Mouse (Mus musculus) midbrain, embryonic 10.5 days (tissue): ENCODE data around the gene Dkk1. TPM values are rescaled to one million over a fixed set of nuclear protein-coding genes. Genes with fewer than 3 reads are reported as not detected.
"Not testable (repeated sequence)": the region's sequence is repeated elsewhere in the genome, so short reads cannot be mapped to it uniquely, and the experiment has no call there.

Experiments used
- DNase-seq: peaks from one replicate; pipeline ENCODE4 v3.0.0-alpha.2; 2017; ENCODE audit warnings: low spot score
- H3K27ac ChIP-seq: fragments of 300-500 bp; sonication (generic); replicated peaks from 2 replicates; pipeline ENCODE4 v1.5.1; 2016; ENCODE audit warnings: mild to moderate bottlenecking
- H3K27me3 ChIP-seq: fragments of 300-500 bp; sonication (generic); 2 replicates; pipeline ENCODE4 v1.6.1; 2016; ENCODE audit warnings: low read depth, mild to moderate bottlenecking; ENCODE audit not compliant: poor library complexity, severe bottlenecking
- H3K36me3 ChIP-seq: fragments of 300-500 bp; sonication (generic); 2 replicates; pipeline ENCODE4 v1.6.1; 2016; ENCODE audit warnings: mild to moderate bottlenecking, moderate library complexity
- H3K4me1 ChIP-seq: fragments of 300-500 bp; sonication (generic); 2 replicates; pipeline ENCODE4 v1.6.1; 2016
- H3K4me3 ChIP-seq: fragments of 300-500 bp; sonication (generic); 2 replicates; pipeline ENCODE4 v1.5.1; 2016; ENCODE audit warnings: mild to moderate bottlenecking, moderate library complexity
- H3K9me3 ChIP-seq: fragments of 300-500 bp; sonication (generic); replicated peaks from 2 replicates; pipeline ENCODE4 v1.6.1; 2016; ENCODE audit warnings: mild to moderate bottlenecking
- WGBS: fragments of 180-500 bp; shearing (Covaris S2); methylation state at CpG from one replicate; pipeline ENCODE4 v1.1.7; 2016; 5-methylcytosine and 5-hydroxymethylcytosine counted together
- polyA plus RNA-seq: library from polyadenylated mRNA; unstranded; fragments of >200 nt; fragmentation: Nextera tagmentation; extraction: Ambion mirVana; gene quantifications from 2 replicates; pipeline ENCODE4 v1.2.1, GENCODE M21; 2016

The Dkk1 gene
- polyA plus RNA-seq: 6.2 and 11.1 TPM in 2 replicates

DNA sequence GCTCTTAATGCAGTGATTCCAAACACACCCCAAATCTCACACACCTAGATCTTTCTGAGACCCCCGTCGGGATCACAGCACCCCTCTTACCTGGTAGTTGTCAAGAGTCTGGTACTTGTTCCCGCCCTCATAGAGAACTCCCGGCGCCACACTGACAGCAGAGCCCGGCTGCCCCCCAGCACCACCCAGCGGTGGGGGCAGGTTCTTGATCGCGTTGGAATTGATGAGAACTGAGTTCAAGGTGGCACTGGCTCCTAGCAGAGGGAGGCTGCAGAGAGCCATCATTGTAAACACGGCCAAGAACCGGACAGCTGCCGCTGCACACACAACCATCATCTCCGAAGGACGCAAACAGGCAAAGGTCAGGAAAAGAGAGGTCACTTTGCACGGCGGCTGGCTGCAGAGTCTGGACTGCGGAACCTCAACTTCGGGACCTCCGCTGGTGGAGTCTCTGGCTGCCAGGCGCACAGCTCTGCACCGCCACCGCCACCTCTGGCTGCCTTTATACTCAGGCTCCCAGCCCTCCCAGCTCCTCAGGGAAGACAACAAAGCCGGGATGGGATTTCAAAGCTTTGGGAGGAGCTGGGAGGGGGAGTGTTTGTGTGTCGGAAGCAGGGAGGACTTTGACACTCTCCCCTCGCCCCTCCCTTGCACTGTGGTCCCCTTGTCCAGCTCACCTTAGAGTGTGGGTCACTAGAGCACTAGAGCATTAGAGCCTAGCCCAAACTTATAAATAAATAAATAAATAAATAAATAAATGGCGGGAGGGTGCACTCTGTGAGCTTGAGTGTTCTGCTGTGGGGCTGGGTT is at the start of gene Dkk1:
TSS of gene Dkk1 (minus strand) at position 622 of the 810 bp plus-strand sequence.
- Histone ChIP-seq H3K4me3 (peak within 1 kb of the TSS; percentile 55), H3K9me3 (no peaks in the 10 kb centered on the region), H3K27me3 (peaks cover 88% of the 10 kb centered on the region), H3K27ac (peak within 1 kb of the TSS; percentile 55), H3K36me3 (no peaks in the 10 kb centered on the region), H3K4me1 (peaks cover 40% of the 10 kb centered on the region)
- under 1% methylated on average over 26 of the region's 26 CpGs for WGBS
- peak; percentile 84 for DNase-seq

GRCm38 (mm10) chr19:30586366-30586765 is 36.9 kb upstream of the Dkk1 start:
- 85% methylated on average over 3 of the region's 3 CpGs for WGBS
- no peaks in the 10 kb centered on the region for H3K4me1 ChIP-seq
- no peak overlapping the region for H3K4me3 ChIP-seq
- no peaks in the 10 kb centered on the region for H3K27me3 ChIP-seq
- no peaks in the 10 kb centered on the region for H3K9me3 ChIP-seq
- no peak for DNase-seq
- no peaks in the 10 kb centered on the region for H3K36me3 ChIP-seq
- H3K27ac ChIP-seq: no peak overlapping the region

DNA sequence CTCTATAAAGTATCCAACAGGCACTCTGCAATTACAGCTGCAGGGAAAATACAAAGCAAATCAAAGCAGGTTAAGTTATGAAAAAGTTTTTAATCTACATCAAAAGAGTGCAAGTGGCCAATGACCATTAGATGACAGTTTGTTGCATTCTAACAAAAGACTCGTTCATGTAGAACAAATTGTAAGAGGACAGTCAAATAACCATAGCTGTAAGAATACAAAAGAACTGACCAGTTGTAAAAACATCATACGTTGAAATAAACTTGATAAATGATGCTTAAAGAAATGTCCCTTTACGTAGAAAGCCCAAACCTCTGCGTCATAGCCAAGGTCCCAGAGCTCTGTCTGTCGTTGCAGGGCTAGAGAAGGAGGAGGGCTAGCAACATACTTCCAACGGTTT is 15.1 kb upstream of the Dkk1 start:
- WGBS: 66% methylated on average over 6 of the region's 6 CpGs
- DNase-seq: no peak

GRCm38 (mm10) chr19:30563876-30564275 is 14.4 kb upstream of the Dkk1 start:
- no peaks in the 10 kb centered on the region; the same call in 1 of the 2 replicates for H3K9me3 ChIP-seq
- no peak overlapping the region for H3K4me3 ChIP-seq
- H3K36me3 ChIP-seq: no peaks in the 10 kb centered on the region
- no peaks in the 10 kb centered on the region for H3K27me3 ChIP-seq
- WGBS: 91% methylated on average over 3 of the region's 3 CpGs
- H3K27ac ChIP-seq: no peak overlapping the region
- DNase-seq: no peak
- no peaks in the 10 kb centered on the region for H3K4me1 ChIP-seq

More for the DNA sequence above, 15.1 kb upstream of the Dkk1 start:
- no peak overlapping the region for H3K4me3 ChIP-seq
- H3K27ac ChIP-seq: no peak overlapping the region
- no peaks in the 10 kb centered on the region for H3K36me3 ChIP-seq
- no peaks in the 10 kb centered on the region; the same call in 1 of the 2 replicates for H3K9me3 ChIP-seq
- H3K27me3 ChIP-seq: no peaks in the 10 kb centered on the region
- H3K4me1 ChIP-seq: no peaks in the 10 kb centered on the region

GRCm38 (mm10) chr19:30558024-30558423 is 8.6 kb upstream of the Dkk1 start:
- H3K36me3 ChIP-seq: no peaks in the 10 kb centered on the region
- no peak for DNase-seq

GRCm38 (mm10) chr19:30554467-30554881 is 5.0 kb upstream of the Dkk1 start:
- WGBS: 1% methylated on average over 12 of the region's 12 CpGs
- Histone ChIP-seq H3K4me3 (peak overlapping the region; percentile 43), H3K36me3 (no peaks in the 10 kb centered on the region), H3K27me3 (peaks cover 40% of the 10 kb centered on the region), H3K4me1 (peaks cover 28% of the 10 kb centered on the region), H3K9me3 (no peaks in the 10 kb centered on the region), H3K27ac (no peak overlapping the region)
- peak; percentile 67 for DNase-seq

More at GRCm38 (mm10) chr19:30558024-30558423, 8.6 kb upstream of the Dkk1 start:
- Histone ChIP-seq H3K27ac (no peak overlapping the region), H3K27me3 (peaks cover 6% of the 10 kb centered on the region), H3K4me1 (peaks cover 15% of the 10 kb centered on the region), H3K4me3 (no peak overlapping the region), H3K9me3 (no peaks in the 10 kb centered on the region; the same call in 1 of the 2 replicates)

DNA sequence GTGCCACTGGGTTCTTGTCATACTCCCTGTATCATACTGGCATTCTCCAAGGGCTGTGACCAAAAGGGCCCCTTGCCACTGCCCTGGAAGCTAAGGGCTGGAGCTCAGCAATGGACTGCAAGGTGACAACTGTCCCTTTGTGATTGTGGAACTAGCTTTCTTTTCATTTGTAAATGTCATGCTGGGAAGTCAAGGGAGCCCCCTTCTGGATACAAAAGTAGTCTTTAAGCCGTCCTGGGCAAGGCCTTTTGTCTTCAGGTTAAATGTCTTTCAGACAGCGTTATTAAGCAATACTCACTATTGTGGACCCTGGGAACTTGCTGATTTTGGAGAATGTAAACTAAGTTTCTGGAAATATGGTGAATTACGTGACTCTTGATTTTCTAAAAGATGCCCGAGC is 4.3 kb upstream of the Dkk1 start:
- H3K4me3 ChIP-seq: no peak overlapping the region
- no peaks in the 10 kb centered on the region for H3K9me3 ChIP-seq
- DNase-seq: peak; percentile 36

DNA sequence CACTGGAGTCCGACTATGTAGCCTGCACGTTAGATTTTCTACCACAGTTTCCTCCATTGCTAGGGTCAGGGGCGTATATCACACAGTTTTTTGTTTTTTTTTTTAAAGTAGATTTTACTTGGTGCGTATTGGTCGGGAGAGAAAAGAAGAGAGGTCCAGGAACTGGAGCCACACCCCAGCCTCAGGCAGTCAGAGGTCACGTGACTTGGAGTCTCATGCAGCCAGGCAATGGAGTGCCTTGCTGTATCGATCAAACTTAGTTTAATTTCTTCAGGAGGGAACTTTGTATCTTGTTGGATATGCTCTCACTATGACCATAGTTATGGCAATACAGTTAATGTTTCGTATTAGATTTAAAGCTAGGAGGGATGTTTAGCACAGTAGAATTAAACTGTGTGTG is 2.8 kb upstream of the Dkk1 start:
- H3K36me3 ChIP-seq: no peaks in the 10 kb centered on the region
- no peaks in the 10 kb centered on the region for H3K9me3 ChIP-seq
- WGBS: 61% methylated on average over 8 of the region's 8 CpGs
- H3K4me1 ChIP-seq: peaks cover 43% of the 10 kb centered on the region
- no peak overlapping the region for H3K4me3 ChIP-seq
- no peak for DNase-seq
- H3K27me3 ChIP-seq: peaks cover 62% of the 10 kb centered on the region
- no peak overlapping the region for H3K27ac ChIP-seq

More for the DNA sequence above, 4.3 kb upstream of the Dkk1 start:
- peaks cover 48% of the 10 kb centered on the region for H3K27me3 ChIP-seq
- WGBS: 4% methylated on average over 4 of the region's 4 CpGs
- H3K4me1 ChIP-seq: peaks cover 35% of the 10 kb centered on the region
- no peak overlapping the region for H3K27ac ChIP-seq
- no peaks in the 10 kb centered on the region for H3K36me3 ChIP-seq

GRCm38 (mm10) chr19:30549854-30550647 is 586 bp upstream of the Dkk1 start:
- peak; percentile 33 for DNase-seq
- Histone ChIP-seq H3K4me3 (peak overlapping the region; percentile 55), H3K27me3 (peaks cover 85% of the 10 kb centered on the region), H3K36me3 (no peaks in the 10 kb centered on the region), H3K27ac (no peak overlapping the region), H3K9me3 (no peaks in the 10 kb centered on the region), H3K4me1 (peaks cover 43% of the 10 kb centered on the region)
- WGBS: under 1% methylated on average over 17 of the region's 17 CpGs

GRCm38 (mm10) chr19:30548411-30549043 is 938 bp downstream of the Dkk1 start:
- peak; percentile 59 for DNase-seq
- Histone ChIP-seq H3K9me3 (no peaks in the 10 kb centered on the region), H3K27me3 (peaks cover 94% of the 10 kb centered on the region), H3K4me1 (peaks cover 33% of the 10 kb centered on the region), H3K36me3 (no peaks in the 10 kb centered on the region), H3K4me3 (peak overlapping the region; percentile 55), H3K27ac (no peak overlapping the region)
- under 1% methylated on average over 23 of the region's 23 CpGs for WGBS

GRCm38 (mm10) chr19:30539365-30539941 is 10.0 kb downstream of the Dkk1 start:
- H3K9me3 ChIP-seq, H3K36me3 ChIP-seq, H3K4me1 ChIP-seq: not testable (repeated sequence)
- H3K27me3 ChIP-seq: peaks cover 58% of the 10 kb centered on the region
- peak overlapping the region; percentile 55 for H3K4me3 ChIP-seq
- DNase-seq: peak; percentile 55
- WGBS: 2% methylated on average over 44 of the region's 44 CpGs
- peak overlapping the region; percentile 71 for H3K27ac ChIP-seq

DNA sequence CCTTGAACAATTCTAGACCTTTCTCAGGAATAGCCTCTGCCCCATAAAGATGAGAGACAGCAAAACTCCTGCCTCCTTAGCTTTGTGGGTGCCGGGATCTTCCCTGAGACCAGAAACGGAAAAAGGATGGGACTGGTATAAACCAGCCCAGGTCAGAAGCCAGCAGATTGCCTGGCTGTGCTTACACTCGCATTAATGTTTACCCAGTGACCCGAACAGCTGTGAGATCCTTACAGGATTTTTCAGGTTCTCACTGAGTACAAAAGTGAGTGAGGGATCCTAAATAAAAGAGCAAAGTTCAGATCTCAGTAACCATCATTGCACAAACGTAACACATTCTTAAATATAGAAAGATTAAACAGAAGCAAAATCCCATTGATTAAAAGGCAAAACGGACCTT is 32.7 kb downstream of the Dkk1 start:
- 73% methylated on average over 6 of the region's 6 CpGs for WGBS
- no peak overlapping the region for H3K4me3 ChIP-seq
- no peaks in the 10 kb centered on the region for H3K36me3 ChIP-seq
- no peaks in the 10 kb centered on the region for H3K9me3 ChIP-seq
- peaks cover 47% of the 10 kb centered on the region for H3K27me3 ChIP-seq
- no peak overlapping the region for H3K27ac ChIP-seq
- DNase-seq: no peak
- H3K4me1 ChIP-seq: no peaks in the 10 kb centered on the region
